Mouse (Mus musculus) midbrain, embryonic 13.5 days (tissue): ENCODE data around the gene Fancm. TPM values are rescaled to one million over a fixed set of nuclear protein-coding genes. Genes with fewer than 3 reads are reported as not detected.
A peak's percentile ranks its signal among the peaks of the same experiment; 100 is the strongest.
"Not testable (repeated sequence)": the region's sequence is repeated elsewhere in the genome, so short reads cannot be mapped to it uniquely, and the experiment has no call there.

Experiments used
- ATAC-seq: fragments of 200-750 bp; cut with Nextera tagmentation; 2 replicates; pipeline ENCODE4 v1.8.0; 2017; ENCODE audit warnings: mild to moderate bottlenecking, moderate TSS enrichment, moderate library complexity
- H3K27ac ChIP-seq: fragments of 300-500 bp; sonication (generic); 2 replicates; pipeline ENCODE4 v1.5.1; 2015; ENCODE audit warnings: inconsistent platforms, mild to moderate bottlenecking, moderate library complexity
- H3K27me3 ChIP-seq: fragments of 300-500 bp; sonication (generic); 2 replicates; pipeline ENCODE4 v1.6.1; 2015; ENCODE audit warnings: mild to moderate bottlenecking, inconsistent platforms
- H3K36me3 ChIP-seq: fragments of 300-500 bp; sonication (generic); 2 replicates; pipeline ENCODE4 v1.6.1; 2015; ENCODE audit warnings: mild to moderate bottlenecking, inconsistent platforms
- H3K4me1 ChIP-seq: fragments of 300-500 bp; sonication (generic); replicated peaks from 2 replicates; pipeline ENCODE4 v1.6.1; 2015; ENCODE audit warnings: inconsistent platforms
- H3K4me2 ChIP-seq: fragments of 300-500 bp; sonication (generic); replicated peaks from 2 replicates; pipeline ENCODE4 v1.6.1; 2015; ENCODE audit warnings: moderate library complexity, mild to moderate bottlenecking, inconsistent platforms
- H3K4me3 ChIP-seq: fragments of 300-500 bp; sonication (generic); replicated peaks from 2 replicates; pipeline ENCODE4 v1.5.1; 2015; ENCODE audit warnings: mild to moderate bottlenecking, inconsistent platforms
- H3K9ac ChIP-seq: fragments of 300-500 bp; sonication (generic); replicated peaks from 2 replicates; pipeline ENCODE4 v1.6.1; 2015; ENCODE audit warnings: mild to moderate bottlenecking, inconsistent platforms
- H3K9me3 ChIP-seq: fragments of 300-500 bp; sonication (generic); 2 replicates; pipeline ENCODE4 v1.6.1; 2016; ENCODE audit warnings: mild to moderate bottlenecking, inconsistent platforms
- WGBS: fragments of 180-500 bp; shearing (Covaris S2); methylation state at CpG from one replicate; pipeline ENCODE4 v1.1.7; 2015; 5-methylcytosine and 5-hydroxymethylcytosine counted together
- polyA plus RNA-seq: library from polyadenylated mRNA; unstranded; fragments of >200 nt; fragmentation: Nextera tagmentation; extraction: Ambion mirVana; gene quantifications from 2 replicates; pipeline ENCODE4 v1.2.1, GENCODE M21; 2015

Fancm gene
- polyA plus RNA-seq, 1 experiment from 2014 or later, result 11.5 TPM

GRCm38 (mm10) chr12:65172021-65172951 lies 96.9 kb downstream of the Fancm start, which contains the start of gene Mis18bp1:
TSS of gene Mis18bp1 (minus strand) at chr12:65172604.
- Histone ChIP-seq H3K4me1 (peaks cover 18% of the 10 kb centered on the region), H3K9ac (peak within 1 kb of the TSS; percentile 69), H3K27me3 (no peaks in the 10 kb centered on the region), H3K36me3 (no peaks in the 10 kb centered on the region), H3K4me2 (peak within 1 kb of the TSS; percentile 66), H3K4me3 (peak within 1 kb of the TSS; percentile 78), H3K9me3 (peaks cover 4% of the 10 kb centered on the region; the same call in 1 of the 2 replicates), H3K27ac (peak within 1 kb of the TSS; percentile 86)
- peak; percentile 100 for ATAC-seq
- WGBS, result under 1% methylated on average over 70 of the region's 70 CpGs

GRCm38 (mm10) chr12:65172959-65173358 lies 97.6 kb downstream of the Fancm start:
- H3K9ac ChIP-seq, H3K36me3 ChIP-seq, H3K9me3 ChIP-seq, H3K27me3 ChIP-seq: not testable (repeated sequence)
- 29% methylated on average over 8 of the region's 8 CpGs for WGBS
- Histone ChIP-seq H3K4me2 (peak overlapping the region; percentile 66), H3K27ac (peak overlapping the region; percentile 86), H3K4me3 (peak overlapping the region; percentile 78), H3K4me1 (peaks cover 18% of the 10 kb centered on the region)
- peak; percentile 67 for ATAC-seq

GRCm38 (mm10) chr12:65173736-65174135 lies 98.3 kb downstream of the Fancm start:
- H3K4me3 ChIP-seq, result no peak overlapping the region
- H3K27me3 ChIP-seq, result no peaks in the 10 kb centered on the region
- no peak for ATAC-seq
- 83% methylated on average over 5 of the region's 5 CpGs for WGBS
- H3K9ac ChIP-seq, result no peak overlapping the region
- H3K4me2 ChIP-seq, result no peak overlapping the region
- no peaks in the 10 kb centered on the region for H3K9me3 ChIP-seq
- no peaks in the 10 kb centered on the region for H3K36me3 ChIP-seq
- peaks cover 18% of the 10 kb centered on the region for H3K4me1 ChIP-seq
- no peak overlapping the region for H3K27ac ChIP-seq

Other genes with a start within 250 kb of the Fancm start
- 1.9 and 3.2 TPM in 2 replicates for gene Gm527, start 157.7 kb upstream of the Fancm start, polyA plus RNA-seq
- 24.4 and 30.3 TPM in 2 replicates for gene Klhl28, start 110.1 kb upstream of the Fancm start, polyA plus RNA-seq
- gene Togaram1, start 109.8 kb upstream of the Fancm start, polyA plus RNA-seq, result 24.7 and 26.9 TPM in 2 replicates
- gene Prpf39, start 39.3 kb upstream of the Fancm start, polyA plus RNA-seq, result 55.0 and 56.9 TPM in 2 replicates
- gene Fkbp3, start 1.6 kb upstream of the Fancm start, polyA plus RNA-seq, result 520 and 590 TPM in 2 replicates
- gene Mis18bp1, start 97.0 kb downstream of the Fancm start, polyA plus RNA-seq, result 29.2 and 31.4 TPM in 2 replicates
- gene Wdr20rt, start 149.9 kb downstream of the Fancm start, polyA plus RNA-seq, result not detected in 2 replicates